Mouse (Mus musculus): ENCODE data around the gene Slc17a5.

DNA sequence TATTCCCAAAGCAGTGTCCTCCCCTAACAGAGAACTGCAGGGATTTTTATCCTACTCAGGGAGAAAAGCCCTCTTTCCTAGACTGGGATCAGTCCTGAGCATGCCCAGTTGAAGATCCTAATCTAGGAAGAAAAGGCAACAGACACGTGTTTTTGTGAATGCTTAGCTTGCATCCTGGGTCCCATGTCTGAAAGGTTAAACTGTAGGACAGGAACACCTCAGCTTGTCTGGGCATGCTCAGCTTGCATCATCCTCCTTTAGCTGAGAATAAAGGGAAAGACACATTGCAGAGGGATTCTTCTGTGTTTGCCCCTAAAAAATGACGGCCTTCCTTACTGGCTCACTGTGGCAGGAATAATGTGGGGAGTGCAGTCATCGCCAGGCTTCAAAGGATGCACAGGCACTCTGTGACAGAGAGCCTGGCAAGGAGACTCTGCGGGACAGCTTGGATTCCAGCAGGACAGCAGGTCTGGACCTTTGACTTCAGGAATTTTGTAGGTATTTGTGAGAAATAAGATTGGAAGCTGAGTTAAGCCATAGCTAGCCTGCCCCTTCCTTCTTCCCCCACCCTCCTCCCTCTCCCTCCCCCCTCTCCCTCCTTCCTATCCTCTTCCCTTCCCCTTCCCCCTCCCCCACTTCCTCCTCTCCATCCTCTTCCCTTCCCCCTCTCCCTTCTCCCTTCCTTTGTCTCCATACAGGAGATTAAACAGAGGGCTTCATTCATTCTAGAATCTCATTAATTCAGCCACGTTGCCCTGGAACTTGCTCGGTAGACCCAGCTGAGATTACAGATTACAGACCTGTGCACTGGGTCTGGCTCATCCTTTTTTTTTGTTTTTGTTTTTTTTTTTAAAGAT, 84.4 kb downstream of the Slc17a5 start:
- TF ChIP-seq CTCF (IDR thresholded peaks at IDR 0.05; ENCODE audit: low read depth) (no peak), EP300 (optimal IDR thresholded peaks at IDR 0.05) (no peak)

All from stomach, postnatal 0 days (tissue).